24 mouse cellular contexts compared by ENCODE assay signal in the genomic region with DNA sequence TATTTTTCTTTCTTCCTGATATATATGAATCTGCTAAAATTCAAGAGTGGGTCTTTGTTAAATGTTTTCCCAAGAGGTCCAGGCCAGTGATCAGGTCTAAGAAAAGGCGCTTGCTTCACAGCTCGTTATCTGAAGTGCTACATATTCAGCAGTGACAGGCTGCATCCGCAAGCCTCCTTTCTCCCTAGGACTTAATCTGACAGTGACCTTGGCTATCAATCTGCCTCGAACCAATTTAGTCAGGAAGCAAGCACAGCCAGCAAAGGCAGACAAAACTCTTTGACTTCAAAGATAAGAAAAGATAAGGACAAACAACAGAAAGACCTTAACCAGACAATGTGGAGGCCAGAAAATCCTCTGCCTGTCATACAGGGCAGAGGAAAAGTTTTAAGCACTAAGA. TPM values are rescaled to one million over a fixed set of nuclear protein-coding genes. Genes with fewer than 3 reads are reported as not detected.
A peak's percentile ranks its signal among the peaks of the same experiment; 100 is the strongest.
DNase-seq lines count a peak whose midpoint lies in the region; ATAC-seq and TF ChIP-seq lines count a peak whose summit lies in the region.
"Had no signal": no experiment of that assay in that cellular context is flagged by ENCODE, and none has a peak within 500 bp of the region (broad histone marks: within the 10 kb centered on the region; RNA-seq: fewer than 3 reads in every experiment).

No protein-coding gene starts in this region.

- WGBS in heart, embryonic 15.5 days = 10% methylated on average over 4 of the region's 4 CpGs
- WGBS in midbrain, embryonic 14.5 days = 26% methylated on average over 4 of the region's 4 CpGs
- WGBS in midbrain, embryonic 15.5 days = 23% methylated on average over 4 of the region's 4 CpGs

- H3K4me2 ChIP-seq in heart, embryonic 15.5 days = no peak overlapping the region
- no peak overlapping the region for H3K4me2 ChIP-seq in midbrain, embryonic 14.5 days (ENCODE audit: low read length)
- H3K4me2 ChIP-seq in midbrain, embryonic 15.5 days = no peak overlapping the region
- H3K4me2 ChIP-seq: forebrain, embryonic 15.5 days; hindbrain, embryonic 15.5 days; intestine, embryonic 15.5 days; kidney, embryonic 15.5 days; limb, embryonic 12.5 days; liver, embryonic 11.5 days; neural tube, embryonic 15.5 days had no signal

- peak overlapping the region; percentile 52 for H3K27ac ChIP-seq in heart, embryonic 15.5 days
- no peak overlapping the region for H3K27ac ChIP-seq in midbrain, embryonic 14.5 days (replicated peaks; ENCODE audit: low read depth, low read length)
- no peak overlapping the region for H3K27ac ChIP-seq in midbrain, embryonic 15.5 days
- H3K27ac ChIP-seq: embryonic facial prominence, embryonic 10.5 days; forebrain, embryonic 15.5 days; hindbrain, embryonic 15.5 days; intestine, embryonic 15.5 days; kidney, embryonic 15.5 days; limb, embryonic 12.5 days; midbrain, embryonic 10.5 days; neural tube, embryonic 15.5 days; stomach, postnatal 0 days had no signal

- no peak overlapping the region for H3K4me3 ChIP-seq in heart, embryonic 15.5 days
- no peak overlapping the region for H3K4me3 ChIP-seq in midbrain, embryonic 14.5 days (replicated peaks; ENCODE audit: low read depth, low read length)
- H3K4me3 ChIP-seq in midbrain, embryonic 15.5 days = no peak overlapping the region
- H3K4me3 ChIP-seq: embryonic facial prominence, embryonic 10.5 days; forebrain, embryonic 15.5 days; hindbrain, embryonic 15.5 days; intestine, embryonic 15.5 days; kidney, embryonic 15.5 days; limb, embryonic 12.5 days; midbrain, embryonic 10.5 days; neural tube, embryonic 15.5 days had no signal

- H3K4me1 ChIP-seq in heart, embryonic 15.5 days (replicated peaks) = peaks cover 29% of the 10 kb centered on the region
- 0 out of 2 replicates have a peak, but pooled peaks cover 3% of the 10 kb centered on the region for H3K4me1 ChIP-seq in midbrain, embryonic 14.5 days (ENCODE audit: control insufficient read depth, insufficient read depth, low read length)
- no peaks in the 10 kb centered on the region for H3K4me1 ChIP-seq in midbrain, embryonic 15.5 days
- H3K4me1 ChIP-seq: forebrain, embryonic 15.5 days; hindbrain, embryonic 15.5 days; intestine, embryonic 15.5 days; kidney, embryonic 15.5 days; limb, embryonic 12.5 days; midbrain, embryonic 10.5 days; neural tube, embryonic 15.5 days had no signal

- H3K9me3 ChIP-seq in heart, embryonic 15.5 days (replicated peaks) = no peaks in the 10 kb centered on the region
- H3K9me3 ChIP-seq in midbrain, embryonic 14.5 days (ENCODE audit: control insufficient read depth, low read length) = no peaks in the 10 kb centered on the region
- H3K9me3 ChIP-seq in midbrain, embryonic 15.5 days = no peaks in the 10 kb centered on the region
- H3K9me3 ChIP-seq: forebrain, embryonic 15.5 days; hindbrain, embryonic 15.5 days; intestine, embryonic 15.5 days; kidney, embryonic 15.5 days; neural tube, embryonic 15.5 days had no signal

- ATAC-seq in heart, embryonic 15.5 days (replicated peaks; ENCODE audit: insufficient number of reproducible peaks, insufficient read depth, low FRiP score, low read depth) = no peak
- no peak for ATAC-seq in midbrain, embryonic 14.5 days (ENCODE audit: low FRiP score, low TSS enrichment)
- no peak for ATAC-seq in midbrain, embryonic 15.5 days (replicated peaks)
- ATAC-seq: forebrain, embryonic 15.5 days; intestine, embryonic 15.5 days; liver, postnatal 0 days; lung, postnatal 0 days had no signal

- TF ChIP-seq POLR2A in brain, embryonic 14.5 days (IDR thresholded peaks at IDR 0.05; ENCODE audit: borderline replicate concordance, extremely low read depth, insufficient read depth, insufficient read length, poor library complexity, severe bottlenecking) = no peak

- peak; percentile 77 for DNase-seq in heart, adult 11 months
- no peak for DNase-seq in heart, postnatal 4 days
- no peak for DNase-seq in heart, adult 9 months (ENCODE audit: low spot score in 2 of 2)
- peak; percentile 11 for DNase-seq in midbrain, embryonic 14.5 days
- DNase-seq in brain, embryonic 14.5 days (ENCODE audit: low read depth) = peak; percentile 23
- DNase-seq: cerebellum, adult 11 months; cerebellum, postnatal 10 days; kidney, postnatal 4 days; liver, postnatal 0 days; thymus, adult 2 months; thymus, postnatal 4 days had no signal

- no peaks in the 10 kb centered on the region for H3K27me3 ChIP-seq in heart, embryonic 15.5 days
- H3K27me3 ChIP-seq in midbrain, embryonic 14.5 days (ENCODE audit: control insufficient read depth, insufficient read depth, low read length) = no peaks in the 10 kb centered on the region
- H3K27me3 ChIP-seq in midbrain, embryonic 15.5 days (replicated peaks) = no peaks in the 10 kb centered on the region
- H3K27me3 ChIP-seq: forebrain, embryonic 15.5 days; hindbrain, embryonic 15.5 days; intestine, embryonic 15.5 days; kidney, embryonic 15.5 days; limb, embryonic 12.5 days; neural tube, embryonic 15.5 days had no signal

- H3K9ac ChIP-seq in heart, embryonic 15.5 days = no peak overlapping the region
- H3K9ac ChIP-seq in midbrain, embryonic 14.5 days (replicated peaks; ENCODE audit: low read length) = no peak overlapping the region
- no peak overlapping the region for H3K9ac ChIP-seq in midbrain, embryonic 15.5 days
- H3K9ac ChIP-seq: forebrain, embryonic 15.5 days; hindbrain, embryonic 15.5 days; intestine, embryonic 15.5 days; kidney, embryonic 15.5 days; limb, embryonic 12.5 days; liver, postnatal 0 days; neural tube, embryonic 15.5 days had no signal

- H3K36me3 ChIP-seq in heart, embryonic 15.5 days = no peaks in the 10 kb centered on the region
- no peaks in the 10 kb centered on the region for H3K36me3 ChIP-seq in midbrain, embryonic 14.5 days (ENCODE audit: control insufficient read depth, insufficient read depth, low read length)
- no peaks in the 10 kb centered on the region for H3K36me3 ChIP-seq in midbrain, embryonic 15.5 days (replicated peaks)
- H3K36me3 ChIP-seq: intestine, embryonic 15.5 days had no signal

- no peak for TF ChIP-seq CTCF in brain, embryonic 14.5 days (IDR thresholded peaks at IDR 0.05; ENCODE audit: borderline replicate concordance, extremely low read depth, insufficient read depth, insufficient read length)

RNA-seq across cellular contexts. Expression of a gene that starts 10.5 kb away (rescaled TPM):
- total RNA-seq in heart, postnatal 4 days (2021) = 10 to 100 TPM in 1 of 2 experiments, 1 to 10 TPM in 1; 8.3 to 10.2 TPM
- polyA plus RNA-seq in heart, embryonic 15.5 days (2015; fragmentation: Nextera tagmentation; extraction: Ambion mirVana) = 5.8 and 7.7 TPM in 2 replicates
- polyA plus RNA-seq in midbrain, embryonic 14.5 days (2014; fragmentation: Nextera tagmentation; extraction: Ambion mirVana) = 11.7 and 12.3 TPM in 2 replicates
- 12.4 and 12.5 TPM in 2 replicates for polyA plus RNA-seq in midbrain, embryonic 15.5 days (2015; fragmentation: Nextera tagmentation; extraction: Ambion mirVana)
- polyA plus RNA-seq in brain, embryonic 14.5 days (2012; rRNA removed) = 5.3 and 7.4 TPM in 2 replicates

Comparison
In these comparisons a context has a peak if more than half of its experiments do, and no peak if none do; other contexts are left out.
1. DNase-seq: peak in heart, adult 11 months (single experiment), midbrain, embryonic 14.5 days (single experiment) and brain, embryonic 14.5 days (single experiment); none in heart, postnatal 4 days (single experiment) and heart, adult 9 months (0 of 2).